Mouse (Mus musculus): ENCODE results near the gene Cdk20.
"Not testable (repeated sequence)": the region's sequence is repeated elsewhere in the genome, so short reads cannot be mapped to it uniquely, and the experiment has no call there.

Cdk20 gene

GRCm38 (mm10) chr13:64422607-64422957 lies 9.5 kb upstream of the Cdk20 start:
- no peak for DNase-seq (ENCODE audit: low spot score in 2 of 2)

- DNase-seq (ENCODE audit: low spot score in 2 of 2): no peak
These were observed 7.8 kb upstream of the Cdk20 start for GRCm38 (mm10) chr13:64424347-64424746.

GRCm38 (mm10) chr13:64425280-64425679 lies 6.8 kb upstream of the Cdk20 start:
- no peak for DNase-seq (ENCODE audit: low spot score in 2 of 2)

- no peak for DNase-seq (ENCODE audit: low spot score in 2 of 2)
These were observed 2.8 kb upstream of the Cdk20 start for GRCm38 (mm10) chr13:64429328-64429727.

- no peak for DNase-seq (ENCODE audit: low spot score in 2 of 2)
These were observed 5.7 kb downstream of the Cdk20 start for GRCm38 (mm10) chr13:64437801-64438200.

GRCm38 (mm10) chr13:64438863-64439452 lies 6.8 kb downstream of the Cdk20 start:
- peak; percentile 64 to 87 for DNase-seq (ENCODE audit: low spot score in 2 of 2)

- no peak for DNase-seq (ENCODE audit: low spot score in 2 of 2)
These were observed 7.4 kb downstream of the Cdk20 start for GRCm38 (mm10) chr13:64439471-64439870.

GRCm38 (mm10) chr13:64440592-64440991 lies 8.5 kb downstream of the Cdk20 start:
- no peak for DNase-seq (ENCODE audit: low spot score in 2 of 2)

- DNase-seq (ENCODE audit: low spot score in 2 of 2): no peak
These were observed 11.3 kb downstream of the Cdk20 start for GRCm38 (mm10) chr13:64443263-64443894.

- no peak for DNase-seq (ENCODE audit: low spot score in 2 of 2)
These were observed 13.3 kb downstream of the Cdk20 start for GRCm38 (mm10) chr13:64445254-64445920.

- no peak for DNase-seq (ENCODE audit: low spot score in 2 of 2)
These were observed 15.8 kb downstream of the Cdk20 start for GRCm38 (mm10) chr13:64447947-64448346.

- no peak for DNase-seq (ENCODE audit: low spot score in 2 of 2)
These were observed 16.6 kb downstream of the Cdk20 start for GRCm38 (mm10) chr13:64448729-64449128.

GRCm38 (mm10) chr13:64450001-64450794 lies 18.1 kb downstream of the Cdk20 start:
- DNase-seq (ENCODE audit: low spot score in 2 of 2): no peak

- not testable (repeated sequence) for DNase-seq (ENCODE audit: low spot score in 2 of 2)
These were observed 25.3 kb downstream of the Cdk20 start for GRCm38 (mm10) chr13:64457225-64457978.

- DNase-seq (ENCODE audit: low spot score in 2 of 2): no peak
These were observed 26.1 kb downstream of the Cdk20 start for GRCm38 (mm10) chr13:64458181-64458580.

GRCm38 (mm10) chr13:64462581-64462980 lies 30.5 kb downstream of the Cdk20 start:
- no peak for DNase-seq (ENCODE audit: low spot score in 2 of 2)

GRCm38 (mm10) chr13:64465166-64465565 lies 33.1 kb downstream of the Cdk20 start:
- no peak for DNase-seq (ENCODE audit: low spot score in 2 of 2)

GRCm38 (mm10) chr13:64467886-64468285 lies 35.8 kb downstream of the Cdk20 start:
- no peak for DNase-seq (ENCODE audit: low spot score in 2 of 2)

GRCm38 (mm10) chr13:64477968-64478367 lies 45.9 kb downstream of the Cdk20 start:
- no peak for DNase-seq (ENCODE audit: low spot score in 2 of 2)

GRCm38 (mm10) chr13:64479960-64480359 lies 47.8 kb downstream of the Cdk20 start:
- DNase-seq (ENCODE audit: low spot score in 2 of 2): no peak

- no peak for DNase-seq (ENCODE audit: low spot score in 2 of 2)
These were observed 57.8 kb downstream of the Cdk20 start for GRCm38 (mm10) chr13:64489886-64490285.

Measured in spleen, postnatal 4 days (tissue).